Mouse (Mus musculus): Measurements from ENCODE around the gene Wdr86. TPM values are rescaled to one million over a fixed set of nuclear protein-coding genes. Genes with fewer than 3 reads are reported as not detected.

Wdr86 gene
- 1.1 and 1.2 TPM in 2 replicates for polyA plus RNA-seq (2012; rRNA removed)

DNA sequence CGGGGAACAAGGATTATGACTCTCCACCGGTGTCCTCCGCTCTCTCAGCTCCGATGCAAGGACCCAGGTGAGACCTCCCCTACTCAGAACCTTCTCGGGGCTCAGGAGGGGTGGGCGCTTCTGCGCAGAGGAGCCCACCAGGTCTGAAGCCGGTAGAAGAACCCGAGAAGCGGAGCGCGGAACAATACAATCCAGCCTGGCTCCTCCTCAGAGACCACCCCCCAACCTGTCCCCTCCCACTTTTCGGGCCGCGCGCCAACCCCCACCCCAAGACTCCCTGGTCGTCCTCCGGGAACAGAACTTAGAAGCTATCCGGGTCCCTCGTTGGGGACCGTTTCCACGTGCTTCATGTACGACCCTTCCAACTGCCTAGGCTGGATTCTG, at the start of gene Wdr86:
TSS of gene Wdr86 (minus strand) at position 240 of the 384 bp plus-strand sequence.

GRCm38 (mm10) chr5:24757816-24758215, 27.3 kb upstream of the Wdr86 start, which contains the start of gene Crygn:
Crygn (minus strand) TSS chr5:24758008.

GRCm38 (mm10) chr5:24685366-24686093, 45.0 kb downstream of the Wdr86 start, which contains the start of gene Nub1:
Nub1 (plus strand) TSS chr5:24685532.

Other genes starting within 250 kb of the Wdr86 start
- gene Gbx1, start 203.5 kb downstream of the Wdr86 start, polyA plus RNA-seq (2012; rRNA removed) = not detected in 2 replicates
- 0.08 and 0.09 TPM in 2 replicates for gene Asb10, start 189.7 kb downstream of the Wdr86 start, polyA plus RNA-seq (2012; rRNA removed)
- gene 4931409K22Rik, start 173.9 kb downstream of the Wdr86 start, polyA plus RNA-seq (2012; rRNA removed) = 0.02 TPM in 1 of 2 replicates, not detected in the other
- 31.4 and 35.9 TPM in 2 replicates for gene Abcf2, start 153.3 kb downstream of the Wdr86 start, polyA plus RNA-seq (2012; rRNA removed)
- gene Chpf2, start 144.0 kb downstream of the Wdr86 start, polyA plus RNA-seq (2012; rRNA removed) = 4.7 and 5.8 TPM in 2 replicates
- 1.1 and 1.5 TPM in 2 replicates for gene Smarcd3, start 106.3 kb downstream of the Wdr86 start, polyA plus RNA-seq (2012; rRNA removed)
- gene Nub1, start 45.2 kb downstream of the Wdr86 start, polyA plus RNA-seq (2012; rRNA removed) = 11.5 and 11.7 TPM in 2 replicates
- gene Crygn, start 27.3 kb upstream of the Wdr86 start, polyA plus RNA-seq (2012; rRNA removed) = 0.08 TPM in 1 of 2 replicates, not detected in the other
- gene Rheb, start 111.9 kb upstream of the Wdr86 start, polyA plus RNA-seq (2012; rRNA removed) = 29.1 and 30.4 TPM in 2 replicates